Mouse (Mus musculus) lung, adult 18-20 months (tissue): ENCODE measurements around the gene Cyp24a1.
A peak's percentile ranks its signal among the peaks of the same experiment; 100 is the strongest.
"Not testable (repeated sequence)": the region's sequence is repeated elsewhere in the genome, so short reads cannot be mapped to it uniquely, and the experiment has no call there.

Source experiments
- DNase-seq, 2 experiments: peaks; one replicate each; pipeline ENCODE4 v3.0.0; 2022; ENCODE audit warnings: mixed read lengths in 2 of 2

The Cyp24a1 gene

DNA sequence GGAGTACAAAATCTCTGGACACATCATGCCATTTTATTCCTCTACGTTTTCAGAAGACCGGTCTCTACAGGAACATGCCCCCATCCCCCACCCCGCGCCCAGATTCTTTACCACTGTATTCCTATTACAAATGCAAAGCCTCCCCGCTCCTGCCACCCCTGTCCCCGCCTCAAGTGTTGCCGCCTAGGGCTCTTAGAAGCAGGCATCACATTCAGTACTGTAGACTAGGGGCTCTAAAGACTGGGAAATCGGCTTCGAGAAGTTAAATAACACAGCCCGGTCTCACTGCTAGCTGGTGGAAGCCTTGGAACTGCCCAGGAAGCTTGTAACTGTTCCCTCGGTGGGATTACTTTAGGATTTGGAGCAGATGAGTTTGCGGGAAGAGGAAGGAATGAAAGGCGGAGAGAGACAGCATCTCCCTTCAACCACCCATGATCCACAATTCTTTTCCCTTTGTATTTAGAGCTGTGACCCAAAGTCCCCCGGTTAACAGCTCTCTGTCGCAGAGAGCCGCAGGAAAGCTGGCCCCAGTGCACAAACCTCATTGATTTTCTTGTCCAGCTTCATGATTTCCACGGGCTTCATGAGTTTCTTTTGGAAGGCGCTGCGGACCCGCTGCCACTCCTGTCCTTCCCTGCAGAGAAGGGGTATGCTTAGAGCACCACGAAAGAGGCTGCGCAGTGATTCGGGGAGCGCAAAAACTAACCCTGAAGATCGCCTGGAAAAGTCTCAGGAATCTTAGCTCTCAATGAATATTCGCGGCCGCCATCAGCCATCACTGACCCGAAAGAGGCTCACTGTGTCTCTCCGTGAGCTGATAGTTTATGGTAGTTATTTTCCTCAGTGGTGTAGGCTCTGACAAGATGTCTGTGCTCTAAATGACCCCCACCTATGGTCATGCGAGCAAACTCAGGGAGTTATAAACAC lies 1.9 kb downstream of the Cyp24a1 start:
- DNase-seq: no peak

DNA sequence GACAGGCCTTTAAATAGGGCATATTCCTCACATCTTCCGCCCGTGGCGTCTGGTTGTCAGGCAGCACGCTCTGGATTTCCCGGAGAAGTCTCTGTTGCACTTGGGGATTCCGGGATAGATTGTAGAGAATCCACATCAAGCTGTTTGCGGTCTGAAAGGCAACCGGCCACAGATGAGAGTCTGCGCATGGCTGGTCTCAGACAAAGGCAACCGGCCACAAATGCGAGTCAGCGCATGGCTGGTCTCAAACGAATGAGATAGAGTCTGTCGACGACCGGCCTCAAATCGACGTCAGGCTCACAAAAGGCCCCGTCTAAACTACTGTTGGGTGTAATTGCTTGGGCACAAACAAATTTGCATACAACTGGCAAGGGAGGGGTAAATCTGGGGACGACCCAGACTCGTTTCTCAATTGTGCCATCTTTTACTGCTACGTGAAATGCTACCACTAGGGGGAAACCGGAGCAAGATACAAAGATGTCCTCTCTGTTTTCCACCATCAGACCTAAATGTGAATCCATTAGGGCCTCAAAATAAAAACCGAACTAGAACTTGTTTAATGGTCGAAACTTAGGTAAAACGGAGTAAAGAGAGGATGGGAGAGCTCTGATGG lies 8.9 kb downstream of the Cyp24a1 start:
- no peak for DNase-seq

DNA sequence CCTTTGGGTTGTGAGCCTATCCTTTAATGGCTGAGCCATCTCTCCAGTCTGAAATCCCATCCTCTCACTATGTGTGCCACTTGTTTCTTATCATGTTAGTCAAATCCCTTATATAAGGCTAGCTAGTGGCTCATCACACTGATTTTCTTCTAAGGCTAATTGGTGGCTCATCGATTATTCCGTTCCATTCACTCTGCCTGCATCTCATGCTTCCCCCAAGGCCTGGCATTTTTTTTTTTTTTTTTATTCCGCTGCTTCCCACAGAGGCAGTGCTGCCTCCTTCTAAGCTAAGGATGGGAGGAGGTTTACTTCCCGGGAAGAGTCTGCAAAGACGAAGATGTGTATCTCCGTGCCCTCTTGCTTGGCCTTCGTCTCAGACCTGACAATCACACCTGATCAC lies 9.7 kb downstream of the Cyp24a1 start:
- DNase-seq: no peak

DNA sequence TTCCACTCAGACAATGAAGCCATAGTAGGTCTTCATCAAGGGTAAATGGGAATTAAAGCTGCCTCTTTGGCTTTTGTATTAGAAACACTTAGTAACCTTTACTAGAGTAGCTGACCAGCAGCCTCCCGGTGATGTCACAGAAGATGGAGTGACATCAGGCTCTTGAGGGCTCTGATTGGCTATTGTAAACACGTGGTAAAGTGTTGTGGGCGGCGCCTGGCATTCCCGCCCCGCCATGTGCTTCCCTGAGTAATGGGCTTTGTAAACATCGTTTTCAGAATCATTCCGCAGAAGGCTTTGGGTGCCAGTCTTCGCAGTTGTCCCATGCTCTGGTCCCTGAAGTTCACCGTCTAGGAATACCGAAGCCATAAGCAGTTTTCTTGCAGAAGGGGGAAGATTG lies 13.0 kb downstream of the Cyp24a1 start:
- DNase-seq: no peak

DNA sequence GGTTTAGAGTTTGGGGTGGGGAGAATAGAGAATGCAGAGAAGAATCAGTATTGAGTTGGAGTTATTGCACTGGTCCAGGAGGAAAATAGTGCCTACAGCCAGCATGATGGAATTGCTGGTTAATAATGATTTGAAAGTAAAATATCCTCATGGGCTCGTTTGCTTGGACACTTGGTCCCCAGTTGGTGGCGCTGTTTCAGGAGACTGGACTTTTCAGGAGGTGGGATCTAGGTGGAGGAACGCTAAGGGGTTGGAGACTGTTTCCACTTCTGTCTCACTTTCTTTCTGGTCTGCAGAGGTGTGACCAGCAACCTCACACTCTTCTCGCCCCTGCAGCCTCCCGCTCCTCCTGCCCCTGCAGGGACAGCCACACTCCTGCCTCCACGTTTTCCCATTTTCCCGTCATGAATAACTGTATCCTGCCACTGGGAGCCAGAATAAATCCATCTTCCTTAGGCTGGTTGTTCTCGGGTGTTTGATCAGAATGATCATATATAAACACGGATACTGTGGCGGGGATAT lies 14.9 kb downstream of the Cyp24a1 start:
- no peak for DNase-seq

DNA sequence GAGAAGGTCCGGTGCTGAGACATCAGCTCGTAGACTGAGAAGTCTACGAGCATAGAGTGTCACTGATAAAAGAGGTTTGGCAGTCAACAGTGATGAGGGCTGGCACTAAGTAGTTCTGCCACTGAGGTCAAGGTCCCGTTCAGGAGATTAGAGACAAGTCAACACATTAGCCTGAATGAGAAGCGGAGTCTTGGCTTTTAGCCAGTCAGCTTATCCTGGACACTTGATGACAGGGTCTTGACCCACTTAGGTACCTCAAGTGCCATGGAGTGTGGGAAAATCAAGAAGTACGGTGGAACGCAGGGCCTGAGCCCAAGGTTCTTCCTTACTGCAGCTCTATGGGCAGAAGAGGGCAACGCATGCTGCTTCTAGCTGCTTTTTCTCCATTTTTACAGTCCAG lies 20.3 kb downstream of the Cyp24a1 start:
- DNase-seq: peak; percentile 6 to 26

DNA sequence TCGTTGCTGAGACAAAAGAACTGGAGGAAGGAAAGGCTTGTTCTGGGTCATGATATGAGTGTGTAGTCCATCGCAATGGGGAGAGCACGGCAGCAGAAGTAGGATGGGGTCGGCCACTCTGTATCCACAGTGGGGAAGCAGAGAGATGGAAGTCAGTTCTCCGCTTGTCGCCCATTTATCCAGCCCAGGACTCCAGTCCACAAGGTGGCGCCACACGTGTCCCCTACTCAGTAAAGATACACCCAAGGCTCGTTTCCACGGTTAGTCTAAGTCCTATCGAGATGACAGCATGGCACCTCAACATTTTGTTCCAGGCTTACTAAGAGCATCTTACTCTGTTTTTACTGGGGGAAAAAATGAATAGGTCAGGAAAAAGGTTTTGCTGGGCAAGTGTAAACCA lies 20.7 kb downstream of the Cyp24a1 start:
- DNase-seq: peak; percentile 30 to 37

DNA sequence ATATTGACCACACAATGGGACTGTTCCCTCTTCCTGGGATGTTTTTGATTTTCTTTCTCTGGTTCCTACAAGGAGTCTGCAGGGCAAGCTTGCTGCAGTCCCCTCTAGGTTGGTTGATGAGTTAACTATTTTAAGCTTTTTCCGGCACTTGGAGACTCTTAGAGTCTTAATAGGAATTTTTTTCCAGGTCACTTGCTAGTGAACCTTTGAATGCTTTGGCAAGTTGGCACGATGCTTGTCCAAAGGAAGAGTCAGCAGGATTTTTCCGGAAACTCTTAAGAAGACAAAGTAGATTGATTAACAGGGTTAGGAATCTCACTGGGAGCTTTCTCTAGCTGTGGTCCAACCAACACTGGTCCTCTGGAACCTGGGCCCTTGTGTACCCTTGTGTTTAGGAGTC lies 21.8 kb downstream of the Cyp24a1 start:
- no peak for DNase-seq

DNA sequence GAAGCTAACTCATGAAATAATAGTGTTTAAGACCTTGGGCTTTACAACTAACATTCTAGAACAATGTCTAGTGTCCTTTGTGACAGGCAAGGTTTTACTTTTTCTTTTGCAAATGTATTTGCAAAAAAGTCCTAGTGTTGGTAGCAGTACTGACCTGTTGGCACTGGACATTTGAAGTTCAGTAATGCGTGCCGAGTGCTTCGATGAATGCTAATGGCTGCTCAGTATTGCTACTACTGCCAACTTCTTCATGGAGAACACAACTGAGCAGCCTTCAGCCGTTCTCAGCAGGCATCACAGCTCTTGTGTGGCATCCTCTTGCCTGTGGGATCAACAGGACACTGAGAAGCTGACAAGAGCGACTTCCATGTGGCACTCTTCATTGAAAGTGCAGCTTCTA lies 22.8 kb downstream of the Cyp24a1 start:
- no peak for DNase-seq

DNA sequence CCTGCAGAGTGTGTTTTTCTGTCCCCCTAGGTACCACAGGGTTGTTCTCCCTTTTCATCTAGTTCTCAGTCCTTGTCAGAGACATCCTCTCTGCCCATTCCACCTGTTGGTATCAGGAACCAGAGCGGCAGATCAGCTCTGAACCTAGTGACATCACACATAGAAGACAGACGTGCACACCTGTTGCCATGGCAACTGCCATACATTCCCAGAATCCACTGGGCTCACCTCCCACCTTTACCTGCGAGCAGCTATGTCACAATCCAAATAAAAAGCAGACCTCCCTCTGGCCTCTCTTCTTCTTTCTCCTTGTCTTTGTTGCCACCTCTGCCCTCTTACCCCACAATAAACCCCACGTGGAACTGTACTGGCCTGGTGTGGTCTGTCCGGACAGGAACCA lies 26.4 kb downstream of the Cyp24a1 start:
- no peak for DNase-seq

DNA sequence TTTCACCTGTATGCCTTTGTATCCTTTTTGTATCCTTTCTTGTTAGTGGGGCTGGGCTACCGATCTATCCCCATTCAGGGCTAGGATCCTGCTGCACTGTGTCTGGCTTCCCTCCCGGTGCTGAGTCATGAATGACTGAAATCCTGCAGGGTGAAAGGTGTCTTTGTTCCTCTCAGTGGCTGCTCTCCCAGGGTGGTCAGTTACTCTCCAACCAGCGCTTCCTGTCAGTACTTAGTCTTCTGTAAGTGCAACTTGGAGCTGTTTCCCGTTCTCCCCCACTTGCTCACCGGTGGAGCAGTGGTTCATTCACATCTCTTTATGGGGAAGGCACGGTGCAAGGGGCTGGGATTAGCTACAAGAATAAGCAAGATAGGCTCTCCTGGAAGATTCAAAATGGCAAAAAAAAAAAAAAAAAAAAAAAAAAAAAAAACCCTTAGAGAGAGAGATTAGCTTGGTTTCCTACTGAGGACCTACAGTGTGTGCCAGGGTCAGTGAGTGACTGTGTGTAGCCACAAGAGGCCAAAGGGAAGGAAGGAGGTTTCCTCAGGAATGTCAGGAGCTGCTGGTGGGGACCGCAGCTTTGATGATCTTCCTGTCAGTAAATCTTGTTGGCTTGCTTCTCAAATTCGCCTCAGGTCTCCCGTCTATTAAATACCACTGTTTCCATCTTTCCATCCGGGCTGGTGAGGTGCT lies 27.2 kb downstream of the Cyp24a1 start:
- peak; percentile 6 to 34 for DNase-seq

DNA sequence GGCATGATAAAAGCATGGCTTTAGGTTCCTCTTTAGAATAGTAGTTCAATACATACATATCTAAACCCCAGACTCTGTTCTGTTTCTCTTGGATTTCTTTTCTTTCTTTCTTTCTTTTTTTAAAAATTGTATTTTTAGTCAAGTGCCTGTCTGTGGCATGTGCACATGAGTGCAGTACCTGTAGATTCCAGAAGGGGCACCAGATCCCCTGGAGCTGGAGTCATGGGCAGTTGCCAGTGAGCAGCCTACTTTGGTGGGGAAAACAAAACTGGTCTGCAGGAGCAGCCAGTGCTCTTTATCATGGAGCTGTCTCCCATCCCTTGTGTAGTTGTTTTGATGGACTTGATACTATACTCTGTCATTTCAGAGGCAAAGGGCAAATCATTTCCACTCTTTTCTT lies 28.9 kb downstream of the Cyp24a1 start:
- DNase-seq: no peak

DNA sequence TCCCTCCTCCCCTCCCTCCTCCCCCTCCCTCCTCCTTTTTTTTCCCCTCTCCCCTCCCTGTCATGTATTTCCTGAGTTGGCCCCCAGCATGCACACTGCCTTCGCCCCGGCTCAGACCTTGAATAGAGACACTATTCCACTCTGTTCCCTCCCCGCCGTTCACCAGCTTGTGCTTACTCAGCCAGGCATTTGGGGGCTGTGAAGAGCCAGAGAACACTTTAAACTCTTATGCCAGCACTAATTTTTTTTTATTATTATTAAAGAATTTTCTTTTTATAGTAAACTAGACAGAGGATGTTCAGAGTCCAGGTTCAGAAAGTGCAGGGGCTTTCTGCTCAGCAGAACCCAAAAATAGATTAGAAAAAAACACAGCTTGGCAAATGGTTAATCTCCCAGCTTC lies 32.1 kb downstream of the Cyp24a1 start:
- DNase-seq: no peak

DNA sequence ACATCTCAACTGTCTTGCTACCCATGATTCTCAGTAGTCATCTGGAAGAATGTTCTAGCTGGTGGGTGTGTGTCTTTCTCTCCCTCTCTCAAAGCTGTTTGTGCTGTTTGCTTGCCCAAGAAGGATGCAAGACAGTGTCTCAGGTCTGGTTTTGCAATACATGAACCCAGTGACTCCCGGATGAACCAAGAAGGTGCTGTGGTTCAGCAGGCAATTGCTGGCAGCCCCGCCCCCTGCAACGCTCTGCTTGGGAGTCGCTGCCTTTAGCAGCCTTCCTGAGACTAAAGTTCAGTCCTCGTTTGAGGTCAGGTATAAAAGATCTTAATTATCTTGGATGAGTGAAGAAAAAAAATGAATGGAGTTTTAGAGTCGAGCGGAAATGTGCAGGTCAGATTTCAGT lies 35.3 kb downstream of the Cyp24a1 start:
- DNase-seq: no peak

DNA sequence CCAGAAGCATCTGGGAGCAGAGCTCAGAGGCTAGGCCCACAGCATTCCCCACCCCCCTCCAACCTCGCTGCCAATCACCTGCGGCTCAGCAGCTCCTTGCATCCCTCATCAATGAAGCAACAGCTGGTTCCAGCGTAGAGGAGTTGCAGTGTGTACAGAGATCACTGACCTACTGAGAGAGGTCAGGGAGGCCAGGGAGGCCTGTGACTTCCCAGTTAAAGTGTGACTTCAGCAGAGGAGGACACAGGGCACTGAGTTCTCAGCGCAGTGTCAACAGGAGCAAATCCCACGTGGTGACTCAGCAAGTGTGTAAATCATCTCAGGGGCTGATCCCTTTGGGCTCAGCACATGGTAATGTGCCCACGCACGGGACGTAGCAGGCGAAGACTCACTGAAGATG lies 37.1 kb downstream of the Cyp24a1 start:
- no peak for DNase-seq

DNA sequence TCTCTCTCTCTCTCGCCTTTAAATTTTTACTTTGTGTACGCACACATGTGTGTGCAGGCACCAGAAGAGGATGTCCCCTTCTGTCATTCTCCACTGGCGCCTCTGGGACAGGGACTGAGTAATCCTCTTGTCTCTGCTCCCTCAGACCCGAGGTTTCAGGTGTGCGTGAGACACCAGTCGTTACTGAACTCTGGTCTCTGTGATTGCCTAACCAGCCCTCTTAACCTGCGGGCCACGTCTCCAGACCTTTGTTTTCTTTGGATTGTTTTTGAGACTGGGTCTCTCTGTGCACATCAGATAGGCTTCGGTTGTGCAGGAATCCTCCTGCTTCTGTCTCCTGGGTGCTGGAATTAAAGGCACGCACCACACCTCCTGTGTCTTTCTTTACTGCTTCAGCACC lies 37.8 kb downstream of the Cyp24a1 start:
- DNase-seq: no peak

DNA sequence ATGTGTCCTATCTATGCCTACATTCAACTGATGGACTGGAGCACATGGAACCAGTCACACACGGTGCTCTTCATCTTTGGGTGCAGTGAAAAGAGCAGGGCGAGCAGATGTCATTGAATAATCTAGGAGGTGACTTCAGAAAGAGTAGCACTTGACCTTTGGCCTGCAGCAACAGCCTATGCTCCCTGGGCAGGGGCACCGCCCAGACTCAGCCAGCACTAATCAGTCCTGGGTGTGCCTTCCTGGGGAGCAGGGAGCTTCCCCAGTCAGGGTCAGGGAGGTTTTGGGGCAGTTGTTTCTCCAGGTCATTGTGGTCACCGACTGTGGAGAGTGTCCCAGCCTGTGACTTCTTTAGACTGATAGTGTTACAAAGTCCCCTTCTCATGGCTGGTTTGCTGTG lies 43.1 kb downstream of the Cyp24a1 start:
- DNase-seq: not testable (repeated sequence)

DNA sequence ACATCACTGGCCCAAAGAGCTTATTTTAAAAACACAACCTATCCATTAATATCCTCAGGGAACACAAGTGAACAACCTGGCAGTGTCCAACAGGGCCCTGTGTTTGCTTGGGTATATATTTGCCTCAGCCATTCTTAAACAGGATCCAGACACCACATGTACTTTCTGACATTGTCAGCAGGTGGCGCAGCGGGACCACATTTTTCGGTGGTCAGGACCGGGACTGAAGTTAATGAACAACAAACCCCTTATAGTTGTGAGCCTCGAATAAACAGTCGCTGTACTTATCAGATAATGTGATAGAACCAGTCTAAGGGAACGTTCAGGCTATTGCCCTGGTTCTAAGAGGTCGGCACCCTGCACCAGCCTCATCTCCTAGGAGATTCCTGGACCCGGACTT lies 46.0 kb downstream of the Cyp24a1 start:
- peak; percentile 64 to 71 for DNase-seq

DNA sequence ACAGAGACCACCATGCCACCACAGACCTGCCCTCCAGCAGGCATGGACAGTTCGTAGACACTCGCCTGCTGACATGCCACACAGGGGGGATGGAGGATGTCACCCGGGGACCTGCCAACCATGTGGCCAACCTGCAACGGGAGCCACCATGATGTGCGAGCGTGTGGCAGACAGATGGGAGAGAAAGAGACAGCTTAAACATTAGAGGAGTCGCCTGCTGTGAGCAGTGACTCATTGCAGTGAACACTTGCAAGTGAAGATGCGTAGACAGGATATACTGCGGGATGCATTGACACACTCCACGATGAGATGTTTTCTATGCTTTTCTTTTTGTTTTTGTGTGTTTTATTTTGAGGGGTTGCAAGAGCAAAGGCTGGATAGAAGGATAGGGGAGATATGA lies 49.3 kb downstream of the Cyp24a1 start:
- DNase-seq: no peak

DNA sequence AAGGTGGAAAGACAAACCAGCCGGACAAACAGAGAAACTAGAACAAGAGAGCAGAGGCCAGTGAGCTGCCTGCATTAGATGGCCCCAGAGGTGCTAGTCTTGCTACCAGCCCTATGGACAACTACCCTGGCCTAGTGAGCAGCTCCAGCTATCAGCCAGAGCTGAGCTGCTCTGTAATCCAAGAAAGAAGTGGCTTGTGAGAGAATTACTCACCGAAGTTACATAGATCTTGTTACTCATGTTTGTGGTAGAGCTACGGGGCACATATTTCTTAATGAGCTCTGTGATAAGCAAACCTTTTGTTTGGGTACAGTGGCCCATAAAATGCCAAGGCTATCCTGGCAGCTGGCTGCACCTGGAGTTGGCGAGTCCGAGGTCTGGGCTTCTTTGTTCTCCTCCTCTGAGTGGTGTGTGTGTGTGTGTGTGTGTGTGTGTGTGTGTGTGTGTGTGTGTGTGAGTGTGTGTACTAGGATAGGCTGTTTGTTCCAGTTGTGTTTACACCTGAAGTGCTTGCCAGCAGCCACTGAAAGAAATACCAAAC lies 50.0 kb downstream of the Cyp24a1 start:
- DNase-seq: peak in 1 of 2 experiments; percentile 25

DNA sequence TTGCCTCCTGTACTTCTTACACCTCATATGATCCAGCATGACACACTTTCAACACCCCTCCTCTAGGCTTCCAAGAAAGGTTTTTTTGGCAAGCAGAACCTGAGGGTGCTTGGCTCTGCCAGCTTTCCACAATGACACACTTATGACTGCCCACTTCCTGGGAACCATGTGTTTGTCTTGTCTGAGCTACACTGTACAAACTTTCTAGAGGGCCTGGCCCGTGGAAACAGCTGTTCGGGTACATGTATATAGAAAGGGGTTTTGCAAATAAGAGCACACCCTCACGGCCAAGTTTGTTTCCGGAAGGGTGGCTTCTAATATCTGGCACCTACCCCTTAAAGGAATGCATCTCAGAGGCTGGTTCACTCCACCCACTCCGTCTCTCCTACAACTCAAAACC lies 51.1 kb downstream of the Cyp24a1 start:
- DNase-seq: peak; percentile 51 to 73

DNA sequence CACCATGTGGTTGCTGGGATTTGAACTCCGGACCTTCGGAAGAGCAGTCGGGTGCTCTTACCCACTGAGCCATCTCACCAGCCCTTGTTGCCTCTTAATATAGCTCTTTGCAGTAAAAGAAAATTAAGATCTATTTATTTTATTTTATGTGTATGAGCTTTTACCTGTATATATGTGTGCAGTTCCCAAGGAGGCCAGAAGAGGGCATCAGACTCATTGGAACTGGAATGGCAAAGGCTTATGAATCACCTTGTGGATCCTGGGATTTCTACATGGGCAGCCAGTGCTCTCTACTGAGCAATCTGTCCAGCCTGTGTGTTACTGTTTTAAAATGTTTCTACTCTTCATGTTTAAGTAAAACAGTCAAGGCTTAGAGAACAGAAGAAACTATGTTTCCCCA lies 54.4 kb downstream of the Cyp24a1 start:
- peak in 1 of 2 experiments; percentile 13 for DNase-seq

DNA sequence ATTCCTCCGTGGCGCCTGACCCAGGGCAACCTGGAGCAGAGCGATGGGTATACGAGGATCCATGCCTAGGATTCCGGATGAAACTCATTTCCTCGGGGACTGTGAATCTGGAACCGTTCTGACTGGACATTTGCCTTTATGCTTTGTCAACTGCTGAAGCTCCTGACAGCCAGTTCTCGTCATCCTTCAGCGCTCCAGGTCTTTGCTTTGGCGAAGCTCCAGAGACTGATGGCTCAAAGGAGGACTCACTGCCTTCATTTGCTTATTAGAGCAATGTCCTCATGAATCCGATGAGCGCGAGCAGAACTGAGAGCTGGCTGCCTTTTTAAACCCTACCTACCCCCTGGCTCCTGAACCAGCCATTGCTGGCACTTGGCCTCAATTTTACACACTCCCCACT lies 58.2 kb downstream of the Cyp24a1 start:
- DNase-seq: no peak
